Mouse (Mus musculus) intestine, embryonic 14.5 days (tissue): ENCODE data around the gene Gpr157. TPM values are rescaled to one million over a fixed set of nuclear protein-coding genes. Genes with fewer than 3 reads are reported as not detected.
A peak's percentile ranks its signal among the peaks of the same experiment; 100 is the strongest.

Experiments
- ATAC-seq: fragments of 200-750 bp; cut with Nextera tagmentation; replicated peaks from 2 replicates; pipeline ENCODE4 v1.8.0; 2017; ENCODE audit warnings: low read depth, moderate number of reproducible peaks, moderate TSS enrichment, moderate library complexity; ENCODE audit not compliant: low FRiP score, low TSS enrichment
- DNase-seq: peaks from one replicate; pipeline ENCODE4 v3.0.0-alpha.2; 2018; ENCODE audit warnings: low spot score
- H3K27ac ChIP-seq: fragments of 300-500 bp; sonication (generic); 2 replicates; pipeline ENCODE4 v1.5.1; 2014; ENCODE audit warnings: low read depth, mild to moderate bottlenecking, control low read depth
- H3K27me3 ChIP-seq: fragments of 300-500 bp; sonication (generic); replicated peaks from 2 replicates; pipeline ENCODE4 v1.6.1; 2014; ENCODE audit warnings: low read length, control low read depth; ENCODE audit not compliant: control insufficient read depth, insufficient read depth
- H3K36me3 ChIP-seq: fragments of 300-500 bp; sonication (generic); 2 replicates; pipeline ENCODE4 v1.6.1; 2014; ENCODE audit warnings: low read length, control low read depth; ENCODE audit not compliant: control insufficient read depth, insufficient read depth
- H3K4me1 ChIP-seq: fragments of 300-500 bp; sonication (generic); replicated peaks from 2 replicates; pipeline ENCODE4 v1.6.1; 2014; ENCODE audit warnings: low read length, control low read depth, mixed read lengths; ENCODE audit not compliant: control insufficient read depth, insufficient read depth
- H3K4me2 ChIP-seq: fragments of 300-500 bp; sonication (generic); 2 replicates; pipeline ENCODE4 v1.6.1; 2014; ENCODE audit warnings: low read length
- H3K4me3 ChIP-seq: fragments of 300-500 bp; sonication (generic); 2 replicates; pipeline ENCODE4 v1.5.1; 2014; ENCODE audit warnings: low read depth, low read length, control low read depth, mixed read lengths
- H3K9ac ChIP-seq: fragments of 300-500 bp; sonication (generic); 2 replicates; pipeline ENCODE4 v1.6.1; 2014; ENCODE audit warnings: mild to moderate bottlenecking, low read length
- H3K9me3 ChIP-seq: fragments of 300-500 bp; sonication (generic); 2 replicates; pipeline ENCODE4 v1.6.1; 2016; ENCODE audit warnings: low read length, control low read depth; ENCODE audit not compliant: control insufficient read depth
- WGBS: fragments of 180-500 bp; shearing (Covaris S2); extraction: QIAGEN DNeasy Blood & Tissue Kit; methylation state at CpG from one replicate; pipeline ENCODE4 v1.1.7; 2014; 5-methylcytosine and 5-hydroxymethylcytosine counted together
- polyA plus RNA-seq: library from polyadenylated mRNA; unstranded; fragments of >200 nt; fragmentation: Nextera tagmentation; extraction: Ambion mirVana; gene quantifications from 2 replicates; pipeline ENCODE4 v1.2.1, GENCODE M21; 2014

The Gpr157 gene
- polyA plus RNA-seq, 1 experiment from 2014 or later, result 0.42 TPM

- peaks cover 19% of the 10 kb centered on the region for H3K4me1 ChIP-seq
- no peaks in the 10 kb centered on the region for H3K36me3 ChIP-seq
- no peak overlapping the region for H3K27ac ChIP-seq
- no peak overlapping the region for H3K4me3 ChIP-seq
- H3K27me3 ChIP-seq, result 0 out of 2 replicates have a peak, but pooled peaks cover 6% of the 10 kb centered on the region
- no peaks in the 10 kb centered on the region for H3K9me3 ChIP-seq
- ATAC-seq, result no peak
- DNase-seq, result no peak
- no peak overlapping the region for H3K4me2 ChIP-seq
- WGBS, result 61% methylated on average over 3 of the region's 3 CpGs
- no peak overlapping the region for H3K9ac ChIP-seq
These were observed 5.4 kb downstream of the Gpr157 start for GRCm38 (mm10) chr4:150092583-150092902.

DNA sequence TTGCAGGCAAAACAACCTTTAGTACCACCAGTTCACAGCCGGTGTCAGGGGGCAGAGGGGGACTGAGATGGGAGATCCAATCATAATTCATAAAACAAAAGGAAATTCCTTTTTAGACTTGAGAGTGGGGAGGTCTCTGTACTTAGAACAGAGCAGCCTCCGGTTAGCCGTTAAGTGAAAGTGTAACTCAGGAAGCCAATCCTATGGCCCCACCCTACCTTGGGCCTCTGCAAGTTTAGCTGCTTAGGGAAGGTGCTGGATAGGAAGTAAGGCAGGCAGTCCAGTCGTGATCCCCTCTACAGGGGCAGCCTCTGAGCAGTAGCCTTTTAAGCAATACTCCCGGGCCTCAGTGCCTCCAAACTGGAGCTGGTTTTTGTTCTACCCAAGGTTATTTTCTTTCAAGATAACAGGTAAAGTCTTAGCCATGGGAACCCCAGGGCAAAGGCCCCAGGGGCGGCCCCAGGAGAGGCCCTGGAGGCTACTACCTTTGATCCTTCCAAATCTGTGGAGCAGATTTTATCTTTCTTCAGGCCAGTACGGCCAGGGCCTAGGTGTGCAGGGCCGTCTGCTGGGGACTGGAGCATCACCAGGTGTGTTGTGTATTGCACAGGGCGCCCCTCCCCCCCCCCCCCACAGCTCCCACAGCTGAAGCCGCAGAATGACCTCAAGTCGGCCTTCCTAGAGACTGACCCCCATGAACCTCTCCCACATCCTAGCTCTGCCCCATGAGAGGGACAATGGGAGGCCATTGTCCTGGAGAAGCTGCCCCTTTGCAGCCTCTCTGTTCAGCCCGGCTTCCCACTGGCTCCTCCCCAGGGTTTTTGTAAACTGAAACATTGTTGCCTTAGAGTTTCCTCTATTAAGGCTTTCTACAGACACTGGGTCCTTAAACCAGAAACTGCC, 6.6 kb downstream of the Gpr157 start:
- H3K4me1 ChIP-seq, result peaks cover 13% of the 10 kb centered on the region
- peak overlapping the region; percentile 16 for H3K4me2 ChIP-seq
- H3K9ac ChIP-seq, result no peak overlapping the region
- ATAC-seq, result peak; percentile 29; the same call in 1 of the 2 replicates
- no peaks in the 10 kb centered on the region for H3K27me3 ChIP-seq
- H3K4me3 ChIP-seq, result no peak overlapping the region
- no peaks in the 10 kb centered on the region for H3K36me3 ChIP-seq
- peak; percentile 65 for DNase-seq
- WGBS, result 34% methylated on average over 10 of the region's 12 CpGs
- no peaks in the 10 kb centered on the region for H3K9me3 ChIP-seq
- H3K27ac ChIP-seq, result peak overlapping the region; percentile 47; the same call in 1 of the 2 replicates

DNA sequence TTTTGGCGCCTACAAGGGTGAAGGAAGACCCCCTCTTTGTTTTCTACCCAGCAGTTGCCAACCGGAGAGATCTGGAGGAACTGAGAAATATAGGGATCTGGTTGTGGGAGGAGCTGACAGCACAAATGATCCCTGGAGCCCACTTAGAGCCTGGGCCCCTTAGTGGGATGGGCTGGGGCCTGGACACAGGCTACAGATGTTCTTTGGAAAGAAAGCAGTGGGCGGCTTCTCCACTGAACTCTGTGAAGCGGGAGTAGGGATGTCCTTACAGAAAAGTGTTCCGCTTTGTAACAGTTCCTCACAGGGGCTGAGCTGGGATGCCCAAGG, 7.3 kb downstream of the Gpr157 start:
- no peaks in the 10 kb centered on the region for H3K9me3 ChIP-seq
- H3K27ac ChIP-seq, result peak overlapping the region; percentile 47; the same call in 1 of the 2 replicates
- no peaks in the 10 kb centered on the region for H3K36me3 ChIP-seq
- no peak overlapping the region for H3K9ac ChIP-seq
- peaks cover 13% of the 10 kb centered on the region for H3K4me1 ChIP-seq
- no peak for DNase-seq
- H3K4me3 ChIP-seq, result no peak overlapping the region
- WGBS, result 42% methylated on average over 5 of the region's 5 CpGs
- no peaks in the 10 kb centered on the region for H3K27me3 ChIP-seq
- H3K4me2 ChIP-seq, result peak overlapping the region; percentile 16
- no peak for ATAC-seq

GRCm38 (mm10) chr4:150096309-150096708, 9.1 kb downstream of the Gpr157 start:
- Histone ChIP-seq H3K4me3 (no peak overlapping the region), H3K27ac (no peak overlapping the region), H3K4me2 (no peak overlapping the region), H3K4me1 (peaks cover 13% of the 10 kb centered on the region), H3K9ac (no peak overlapping the region), H3K36me3 (no peaks in the 10 kb centered on the region), H3K27me3 (no peaks in the 10 kb centered on the region; the same call in 1 of the 2 replicates), H3K9me3 (no peaks in the 10 kb centered on the region)
- no peak for DNase-seq
- 72% methylated on average over 7 of the region's 7 CpGs for WGBS
- no peak for ATAC-seq

DNA sequence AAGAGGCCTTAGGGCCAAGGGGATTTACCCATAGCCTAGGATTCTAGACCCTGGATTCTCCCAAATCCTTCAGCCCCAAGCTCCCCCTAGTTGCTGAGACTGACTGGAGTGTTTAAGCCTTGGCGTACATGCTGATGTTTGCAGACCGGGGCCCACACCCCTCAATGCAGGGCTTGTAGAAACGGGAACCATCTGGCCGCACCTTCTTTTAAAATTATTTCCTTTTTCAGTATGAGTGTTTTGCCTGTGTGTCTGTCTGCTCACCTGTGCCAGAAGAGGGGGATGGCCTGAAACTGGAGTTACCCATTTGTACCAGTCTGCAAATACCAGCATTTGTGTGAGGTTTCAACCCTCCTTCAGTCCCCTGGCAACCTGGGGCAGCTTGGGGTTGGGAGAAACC, 10.7 kb downstream of the Gpr157 start:
- no peak for ATAC-seq
- 74% methylated on average over 4 of the region's 4 CpGs for WGBS
- H3K4me1 ChIP-seq, result peaks cover 13% of the 10 kb centered on the region
- no peak overlapping the region for H3K4me2 ChIP-seq
- no peak overlapping the region for H3K9ac ChIP-seq
- H3K36me3 ChIP-seq, result no peaks in the 10 kb centered on the region
- no peak for DNase-seq
- no peaks in the 10 kb centered on the region for H3K9me3 ChIP-seq
- no peaks in the 10 kb centered on the region; the same call in 1 of the 2 replicates for H3K27me3 ChIP-seq
- no peak overlapping the region for H3K27ac ChIP-seq
- no peak overlapping the region for H3K4me3 ChIP-seq

DNA sequence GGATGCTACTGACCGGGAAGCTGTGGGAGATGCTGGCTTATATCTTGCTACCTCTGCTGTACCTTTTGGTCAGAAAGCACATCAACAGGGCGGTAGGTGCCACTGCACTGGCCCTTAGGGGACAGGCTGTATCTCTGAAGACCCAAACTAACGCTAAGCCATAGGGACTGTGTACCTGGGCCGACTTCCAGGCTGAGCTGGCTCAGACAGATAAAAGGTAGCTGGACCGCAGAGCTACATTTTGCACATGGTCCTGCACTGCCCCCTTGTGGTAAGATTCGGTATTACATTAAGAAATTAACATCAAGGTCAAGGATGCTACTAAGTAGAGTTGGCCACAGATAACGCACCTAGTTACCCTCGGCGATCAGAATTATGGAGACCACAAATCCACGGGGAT, 11.7 kb downstream of the Gpr157 start:
- ATAC-seq, result no peak
- H3K9ac ChIP-seq, result no peak overlapping the region
- no peaks in the 10 kb centered on the region for H3K9me3 ChIP-seq
- H3K36me3 ChIP-seq, result no peaks in the 10 kb centered on the region
- no peak overlapping the region for H3K4me2 ChIP-seq
- DNase-seq, result peak; percentile 76
- no peaks in the 10 kb centered on the region; the same call in 1 of the 2 replicates for H3K27me3 ChIP-seq
- no peak overlapping the region for H3K27ac ChIP-seq
- 17% methylated on average over 10 of the region's 10 CpGs for WGBS
- H3K4me1 ChIP-seq, result peaks cover 9% of the 10 kb centered on the region
- no peak overlapping the region for H3K4me3 ChIP-seq

DNA sequence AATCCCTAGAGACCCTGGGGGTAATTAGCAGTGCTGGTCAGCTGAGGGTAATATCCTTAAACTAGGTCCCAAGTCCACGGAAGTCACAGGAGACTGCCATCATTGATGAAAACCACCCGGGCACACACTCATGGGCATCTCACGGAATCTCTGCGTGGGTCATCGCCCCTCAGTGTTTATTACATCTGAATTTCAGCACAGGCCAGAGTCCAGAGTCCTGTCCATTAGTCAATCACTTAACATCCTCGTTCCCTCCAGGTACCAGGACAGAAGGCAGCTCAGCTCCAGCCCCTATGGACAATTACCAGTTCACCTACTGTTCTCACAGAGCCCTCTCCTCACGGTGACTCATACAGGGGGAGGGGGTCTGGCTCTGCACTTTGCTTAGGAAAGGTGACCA, 15.7 kb downstream of the Gpr157 start:
- DNase-seq (no peak), ATAC-seq (no peak)
- Histone ChIP-seq H3K9ac (no peak overlapping the region), H3K27ac (no peak overlapping the region), H3K4me2 (no peak overlapping the region), H3K36me3 (no peaks in the 10 kb centered on the region), H3K27me3 (no peaks in the 10 kb centered on the region; the same call in 1 of the 2 replicates), H3K9me3 (no peaks in the 10 kb centered on the region), H3K4me1 (0 out of 2 replicates have a peak, but pooled peaks cover 4% of the 10 kb centered on the region), H3K4me3 (no peak overlapping the region)
- 83% methylated on average over 7 of the region's 7 CpGs for WGBS

- ATAC-seq, result no peak
- no peak for DNase-seq
- H3K9ac ChIP-seq, result no peak overlapping the region
These were observed 18.5 kb downstream of the Gpr157 start for GRCm38 (mm10) chr4:150105671-150106070.

GRCm38 (mm10) chr4:150106637-150107036, 19.5 kb downstream of the Gpr157 start:
- no peak for ATAC-seq
- Histone ChIP-seq H3K9me3 (no peaks in the 10 kb centered on the region), H3K27ac (no peak overlapping the region), H3K27me3 (no peaks in the 10 kb centered on the region), H3K4me2 (no peak overlapping the region), H3K4me1 (0 out of 2 replicates have a peak, but pooled peaks cover 4% of the 10 kb centered on the region), H3K36me3 (no peaks in the 10 kb centered on the region), H3K9ac (no peak overlapping the region), H3K4me3 (no peak overlapping the region)
- WGBS, result 76% methylated on average over 5 of the region's 5 CpGs
- DNase-seq, result no peak

More at GRCm38 (mm10) chr4:150105671-150106070, 18.5 kb downstream of the Gpr157 start:
- no peaks in the 10 kb centered on the region for H3K9me3 ChIP-seq
- 48% methylated on average over 7 of the region's 7 CpGs for WGBS
- H3K36me3 ChIP-seq, result no peaks in the 10 kb centered on the region
- no peaks in the 10 kb centered on the region for H3K27me3 ChIP-seq
- no peak overlapping the region for H3K27ac ChIP-seq
- no peak overlapping the region for H3K4me3 ChIP-seq
- H3K4me2 ChIP-seq, result no peak overlapping the region
- H3K4me1 ChIP-seq, result 0 out of 2 replicates have a peak, but pooled peaks cover 4% of the 10 kb centered on the region
